Mouse (Mus musculus): ENCODE measurements around the gene Tnrc6b. TPM values are rescaled to one million over a fixed set of nuclear protein-coding genes. Genes with fewer than 3 reads are reported as not detected.

The Tnrc6b gene
- total and polyA plus RNA-seq, 3 experiments = 7.8 to 13.9 (median 8.0) TPM

GRCm38 (mm10) chr15:80953971-80954370 lies 242.9 kb downstream of the Tnrc6b start:
- Histone ChIP-seq H3K9ac (ENCODE audit: control insufficient read depth, low read depth, low read length, poor library complexity, severe bottlenecking) (no peak overlapping the region), H3K79me2 (ENCODE audit: control insufficient read depth, insufficient read depth, low read length, poor library complexity) (peaks cover 41% of the 10 kb centered on the region), H3K4me1 (ENCODE audit: control insufficient read depth in 1 of 2, insufficient read depth in 2 of 2, low read length in 2 of 2) (peaks cover 5 to 15% of the 10 kb centered on the region in 2 experiments; a peak in 3 of 4 replicates), H3K9me3 (replicated peaks; ENCODE audit: insufficient read depth, low read length) (no peaks in the 10 kb centered on the region), H3K4me3 (ENCODE audit: control insufficient read depth in 1 of 2, insufficient read depth in 1 of 2, low read depth in 2 of 2, low read length in 2 of 2) (no peak overlapping the region), H3K36me3 (ENCODE audit: control insufficient read depth in 1 of 2, insufficient read depth in 2 of 2, low read length in 2 of 2) (peaks cover 11 to 43% of the 10 kb centered on the region in 2 experiments), H3K27me3 (ENCODE audit: control insufficient read depth in 1 of 2, insufficient read depth in 2 of 2, low read length in 2 of 2) (no peaks in the 10 kb centered on the region), H3K27ac (ENCODE audit: control insufficient read depth, low read depth, low read length) (no peak overlapping the region)
- DNase-seq (ENCODE audit: low read depth, low spot score) = no peak
- no peak for TF ChIP-seq MYB (IDR thresholded peaks at IDR 0.05; ENCODE audit: low read depth, low read length)
- TF ChIP-seq GATA1 (IDR thresholded peaks at IDR 0.05; ENCODE audit: low read depth, low read length) = no peak
- no peak for TF ChIP-seq RAD21 (IDR thresholded peaks at IDR 0.05; ENCODE audit: low read depth, low read length)
- TF ChIP-seq BHLHE40 (IDR thresholded peaks at IDR 0.05; ENCODE audit: borderline replicate concordance, low read depth, low read length) = no peak
- no peak for TF ChIP-seq SMC3 (IDR thresholded peaks at IDR 0.05; ENCODE audit: low read depth, low read length)
- TF ChIP-seq POLR2AphosphoS5 (IDR thresholded peaks at IDR 0.05; ENCODE audit: borderline replicate concordance, low read depth, low read length) = no peak
- TF ChIP-seq TAL1 (IDR thresholded peaks at IDR 0.05; ENCODE audit: low read length) = no peak
- no peak for TF ChIP-seq POLR2A (IDR thresholded peaks at IDR 0.05; ENCODE audit: control insufficient read depth in 1 of 2, insufficient read depth in 1 of 2, low read depth in 1 of 2, low read length in 2 of 2, poor library complexity in 1 of 2)
- TF ChIP-seq NRF1 (IDR thresholded peaks at IDR 0.05; ENCODE audit: insufficient read depth, low read depth, low read length, poor library complexity, severe bottlenecking) = no peak
- TF ChIP-seq NELFE (IDR thresholded peaks at IDR 0.05; ENCODE audit: low read depth, low read length) = no peak
- TF ChIP-seq TBP (IDR thresholded peaks at IDR 0.05; ENCODE audit: low read depth, low read length) = no peak
- TF ChIP-seq MAZ (IDR thresholded peaks at IDR 0.05; ENCODE audit: low read depth, low read length) = no peak
- TF ChIP-seq MYC (IDR thresholded peaks at IDR 0.05; ENCODE audit: low read depth, low read length) = no peak

- Histone ChIP-seq H3K27me3 (ENCODE audit: control insufficient read depth in 1 of 2, insufficient read depth in 2 of 2, low read length in 2 of 2) (no peaks in the 10 kb centered on the region), H3K9me3 (replicated peaks; ENCODE audit: insufficient read depth, low read length) (no peaks in the 10 kb centered on the region), H3K4me3 (ENCODE audit: control insufficient read depth in 1 of 2, insufficient read depth in 1 of 2, low read depth in 2 of 2, low read length in 2 of 2) (no peak overlapping the region), H3K4me1 (ENCODE audit: control insufficient read depth in 1 of 2, insufficient read depth in 2 of 2, low read length in 2 of 2) (peaks cover 0 to 9% of the 10 kb centered on the region in 2 experiments; a peak in 2 of 4 replicates), H3K79me2 (ENCODE audit: control insufficient read depth, insufficient read depth, low read length, poor library complexity) (peaks cover 32% of the 10 kb centered on the region), H3K9ac (ENCODE audit: control insufficient read depth, low read depth, low read length, poor library complexity, severe bottlenecking) (no peak overlapping the region), H3K27ac (ENCODE audit: control insufficient read depth, low read depth, low read length) (no peak overlapping the region), H3K36me3 (ENCODE audit: control insufficient read depth in 1 of 2, insufficient read depth in 2 of 2, low read length in 2 of 2) (peaks cover 8 to 48% of the 10 kb centered on the region in 2 experiments)
- TF ChIP-seq CTCF (IDR thresholded peaks at IDR 0.05 in 2 of 3, conservative IDR thresholded peaks at IDR 0.05 in 1 of 3; ENCODE audit: control insufficient read depth in 1 of 3, insufficient read depth in 1 of 3, low read depth in 2 of 3, low read length in 3 of 3, poor library complexity in 1 of 3, severe bottlenecking in 1 of 3) (no peak), NRF1 (IDR thresholded peaks at IDR 0.05; ENCODE audit: insufficient read depth, low read depth, low read length, poor library complexity, severe bottlenecking) (no peak), JUND (IDR thresholded peaks at IDR 0.05; ENCODE audit: low read depth, low read length) (no peak), ZC3H11A (IDR thresholded peaks at IDR 0.05; ENCODE audit: low read depth, low read length) (no peak), POLR2AphosphoS2 (IDR thresholded peaks at IDR 0.05; ENCODE audit: low read length) (no peak), MAFK (IDR thresholded peaks at IDR 0.05; ENCODE audit: borderline replicate concordance, low read depth, low read length) (no peak), NELFE (IDR thresholded peaks at IDR 0.05; ENCODE audit: low read depth, low read length) (no peak), MYB (IDR thresholded peaks at IDR 0.05; ENCODE audit: low read depth, low read length) (no peak), KAT2A (conservative IDR thresholded peaks at IDR 0.05; ENCODE audit: low read depth, low read length) (no peak), POLR2A (IDR thresholded peaks at IDR 0.05; ENCODE audit: control insufficient read depth in 1 of 2, insufficient read depth in 1 of 2, low read depth in 1 of 2, low read length in 2 of 2, poor library complexity in 1 of 2) (no peak), MEF2A (IDR thresholded peaks at IDR 0.05; ENCODE audit: extremely low read depth, insufficient replicate concordance, low read depth, low read length, poor library complexity, severe bottlenecking) (no peak)
- no peak for DNase-seq (ENCODE audit: low read depth, low spot score)
Measured at GRCm38 (mm10) chr15:80954861-80955260, 243.7 kb downstream of the Tnrc6b start.

Measured in MEL (cell line).